Mouse (Mus musculus): ENCODE results near the gene Rpl24. TPM values are rescaled to one million over a fixed set of nuclear protein-coding genes. Genes with fewer than 3 reads are reported as not detected.

The Rpl24 gene
- polyA plus RNA-seq, 1 experiment from 2014 or later = 580 TPM

DNA sequence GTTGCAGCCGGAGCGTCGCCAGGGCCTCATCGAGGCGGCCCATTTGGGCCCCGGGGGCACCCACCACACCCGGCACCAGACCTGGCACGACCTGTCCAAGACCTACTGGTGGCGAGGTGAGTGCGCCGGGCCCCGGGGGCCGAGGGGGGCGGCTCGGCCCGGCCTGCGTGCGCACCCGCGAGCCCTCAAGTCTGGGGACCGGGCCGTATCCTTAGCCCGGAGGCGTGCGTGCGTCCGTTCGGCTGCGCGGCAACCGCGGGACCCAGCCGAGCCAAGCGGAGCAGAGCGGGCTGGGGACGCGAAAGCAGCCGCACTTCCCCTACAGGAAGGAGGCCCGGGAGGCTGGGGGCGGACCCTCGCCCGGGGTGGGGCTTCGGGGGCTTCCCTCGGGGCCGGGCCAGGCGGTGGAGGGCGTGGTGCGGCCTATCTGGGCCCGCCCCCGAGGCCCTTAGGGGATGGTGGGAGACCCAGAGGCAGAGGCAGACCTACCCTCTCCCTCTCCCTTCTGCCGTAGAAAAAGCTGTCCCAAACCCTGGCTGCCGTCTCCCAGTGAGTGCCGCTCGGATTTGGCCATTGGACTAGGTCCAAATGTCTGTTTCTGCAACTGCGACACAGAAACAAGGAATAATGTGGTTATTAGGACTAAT, 8.3 kb downstream of the Rpl24 start:
- H3K27ac ChIP-seq (replicated peaks; ENCODE audit: low read depth, low read length) = peak overlapping the region; percentile 87
- peak overlapping the region; percentile 99 for H3K4me3 ChIP-seq (replicated peaks; ENCODE audit: low read depth, low read length)
- peak; percentile 72 for ATAC-seq (ENCODE audit: low FRiP score, low TSS enrichment)
- H3K4me1 ChIP-seq (ENCODE audit: control insufficient read depth, insufficient read depth, low read length) = peaks cover 20% of the 10 kb centered on the region
- WGBS = under 1% methylated on average over 53 of the region's 55 CpGs
- H3K9ac ChIP-seq (replicated peaks; ENCODE audit: low read length) = peak overlapping the region; percentile 87
- DNase-seq = peak; percentile 87
- H3K4me2 ChIP-seq (ENCODE audit: low read length) = peak overlapping the region; percentile 83
- no peaks in the 10 kb centered on the region for H3K9me3 ChIP-seq (ENCODE audit: control insufficient read depth, low read length)
- no peaks in the 10 kb centered on the region for H3K27me3 ChIP-seq (ENCODE audit: control insufficient read depth, insufficient read depth, low read length)
- H3K36me3 ChIP-seq (ENCODE audit: control insufficient read depth, insufficient read depth, low read length) = peaks cover 36% of the 10 kb centered on the region

DNA sequence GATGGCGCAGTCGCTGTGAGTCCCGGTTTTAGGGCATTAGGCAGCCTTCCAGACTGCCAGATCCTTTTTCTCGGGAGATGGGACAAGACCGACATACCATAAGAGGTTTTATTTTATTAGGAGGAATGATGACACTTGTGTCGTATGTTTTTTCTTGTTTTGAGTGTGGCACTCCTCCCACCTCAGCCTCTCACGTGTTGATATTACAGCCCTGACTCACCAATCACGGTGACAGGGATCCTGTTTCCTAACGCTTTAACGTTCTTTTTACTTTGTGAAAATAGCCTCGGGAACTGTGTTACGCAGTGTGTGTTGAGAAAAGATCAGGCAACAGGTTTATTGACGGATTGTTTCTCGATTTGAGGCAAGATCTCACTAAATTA, 8.8 kb downstream of the Rpl24 start:
- Histone ChIP-seq H3K27ac (replicated peaks; ENCODE audit: low read depth, low read length) (peak overlapping the region; percentile 87), H3K4me1 (ENCODE audit: control insufficient read depth, insufficient read depth, low read length) (peaks cover 20% of the 10 kb centered on the region), H3K4me3 (replicated peaks; ENCODE audit: low read depth, low read length) (peak overlapping the region; percentile 99), H3K27me3 (ENCODE audit: control insufficient read depth, insufficient read depth, low read length) (no peaks in the 10 kb centered on the region), H3K4me2 (ENCODE audit: low read length) (peak overlapping the region; percentile 83), H3K36me3 (ENCODE audit: control insufficient read depth, insufficient read depth, low read length) (peaks cover 31% of the 10 kb centered on the region), H3K9ac (replicated peaks; ENCODE audit: low read length) (peak overlapping the region; percentile 87), H3K9me3 (ENCODE audit: control insufficient read depth, low read length) (no peaks in the 10 kb centered on the region)
- whole genome bisulfite sequencing = 12% methylated on average over 14 of the region's 14 CpGs
- DNase-seq = no peak
- ATAC-seq (ENCODE audit: low FRiP score, low TSS enrichment) = no peak

DNA sequence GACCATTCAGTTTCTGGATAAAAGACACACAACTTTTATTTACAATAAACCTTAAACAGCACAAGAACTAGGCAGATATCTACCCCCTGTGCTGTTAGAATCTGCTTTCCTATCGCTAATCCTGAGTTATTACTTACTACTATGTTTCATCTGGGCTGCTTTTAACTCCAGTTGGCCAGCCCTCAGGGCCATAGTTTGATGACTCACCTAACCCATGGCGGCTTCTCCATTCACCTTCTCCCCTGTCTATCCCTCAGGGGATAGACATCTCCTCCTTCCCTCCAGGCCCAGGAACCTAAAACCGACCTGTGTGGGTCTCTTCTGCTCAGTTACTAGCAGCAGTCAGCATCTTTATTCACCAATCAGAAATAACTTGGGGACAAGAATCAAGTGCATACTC, 19.9 kb downstream of the Rpl24 start:
- no peaks in the 10 kb centered on the region for H3K9me3 ChIP-seq (ENCODE audit: control insufficient read depth, low read length)
- H3K36me3 ChIP-seq (ENCODE audit: control insufficient read depth, insufficient read depth, low read length) = peaks cover 47% of the 10 kb centered on the region
- H3K4me2 ChIP-seq (ENCODE audit: low read length) = no peak overlapping the region
- DNase-seq (no peak), ATAC-seq (ENCODE audit: low FRiP score, low TSS enrichment) (no peak)
- WGBS = 96% methylated on average over 3 of the region's 3 CpGs
- no peak overlapping the region for H3K27ac ChIP-seq (replicated peaks; ENCODE audit: low read depth, low read length)
- H3K27me3 ChIP-seq (ENCODE audit: control insufficient read depth, insufficient read depth, low read length) = no peaks in the 10 kb centered on the region
- no peak overlapping the region for H3K9ac ChIP-seq (replicated peaks; ENCODE audit: low read length)
- H3K4me3 ChIP-seq (replicated peaks; ENCODE audit: low read depth, low read length) = no peak overlapping the region
- H3K4me1 ChIP-seq (ENCODE audit: control insufficient read depth, insufficient read depth, low read length) = no peaks in the 10 kb centered on the region

DNA sequence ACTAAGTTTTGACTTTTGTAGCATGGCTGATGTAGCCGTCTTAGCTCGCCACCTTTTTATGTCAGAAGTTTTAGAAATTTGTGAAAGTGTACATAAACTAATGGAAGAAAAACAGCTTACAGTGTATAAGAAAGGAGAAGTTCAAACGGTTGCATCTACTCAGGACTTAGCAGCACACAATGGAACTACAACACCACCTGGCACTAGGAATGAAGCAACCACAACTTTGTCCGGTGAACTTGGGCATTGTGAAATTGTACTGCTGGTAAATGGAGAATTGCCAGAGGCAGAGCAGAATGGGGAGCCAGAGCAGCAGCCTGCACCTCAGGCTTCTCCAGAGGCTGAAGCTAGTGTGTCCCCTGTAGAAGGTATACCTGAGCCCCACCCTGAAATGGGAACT, 24.2 kb downstream of the Rpl24 start:
- Histone ChIP-seq H3K4me1 (ENCODE audit: control insufficient read depth, insufficient read depth, low read length) (no peaks in the 10 kb centered on the region), H3K4me3 (replicated peaks; ENCODE audit: low read depth, low read length) (no peak overlapping the region), H3K36me3 (ENCODE audit: control insufficient read depth, insufficient read depth, low read length) (peaks cover 41% of the 10 kb centered on the region), H3K27ac (replicated peaks; ENCODE audit: low read depth, low read length) (no peak overlapping the region), H3K4me2 (ENCODE audit: low read length) (no peak overlapping the region), H3K9ac (replicated peaks; ENCODE audit: low read length) (no peak overlapping the region), H3K27me3 (ENCODE audit: control insufficient read depth, insufficient read depth, low read length) (no peaks in the 10 kb centered on the region), H3K9me3 (ENCODE audit: control insufficient read depth, low read length) (no peaks in the 10 kb centered on the region)
- DNase-seq = no peak
- WGBS = 98% methylated on average over 4 of the region's 4 CpGs
- ATAC-seq (ENCODE audit: low FRiP score, low TSS enrichment) = no peak

DNA sequence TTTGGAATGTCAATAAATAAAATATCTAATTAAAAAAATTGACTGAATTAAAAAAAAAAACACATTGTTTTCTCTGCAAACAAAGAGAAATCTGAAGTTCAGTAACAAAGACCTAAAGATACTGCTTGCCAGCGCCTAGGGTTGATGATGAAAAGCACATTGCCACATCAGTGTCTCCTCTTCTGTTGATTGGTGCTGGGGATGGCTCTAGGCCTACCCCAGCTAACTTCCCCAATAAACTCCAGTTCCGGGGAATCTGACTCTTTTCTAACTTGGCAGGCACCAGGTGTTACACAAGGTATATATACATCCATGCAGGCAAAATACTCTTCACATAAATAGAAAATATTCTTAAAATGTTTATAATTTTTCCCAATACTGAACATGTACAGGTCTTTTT, 28.2 kb downstream of the Rpl24 start:
- no peak overlapping the region for H3K27ac ChIP-seq (replicated peaks; ENCODE audit: low read depth, low read length)
- ATAC-seq (ENCODE audit: low FRiP score, low TSS enrichment) = no peak

DNA sequence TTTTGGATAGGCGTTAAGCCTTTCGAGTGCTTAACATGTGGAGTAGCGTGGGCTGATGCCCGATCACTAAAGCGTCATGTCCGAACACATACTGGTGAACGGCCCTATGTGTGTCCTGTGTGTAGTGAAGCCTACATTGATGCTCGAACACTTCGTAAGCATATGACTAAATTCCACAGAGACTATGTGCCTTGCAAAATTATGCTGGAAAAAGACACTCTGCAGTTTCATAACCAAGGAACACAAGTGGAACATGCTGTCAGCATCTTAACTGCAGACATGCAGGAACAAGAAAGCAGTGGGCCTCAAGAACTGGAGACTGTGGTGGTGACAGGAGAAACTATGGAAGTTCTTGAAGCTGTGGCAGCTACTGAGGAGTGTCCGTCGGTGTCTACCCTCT, 40.7 kb downstream of the Rpl24 start:
- Histone ChIP-seq H3K4me3 (replicated peaks; ENCODE audit: low read depth, low read length) (no peak overlapping the region), H3K36me3 (ENCODE audit: control insufficient read depth, insufficient read depth, low read length) (peaks cover 54% of the 10 kb centered on the region), H3K9me3 (ENCODE audit: control insufficient read depth, low read length) (no peaks in the 10 kb centered on the region), H3K4me1 (ENCODE audit: control insufficient read depth, insufficient read depth, low read length) (no peaks in the 10 kb centered on the region), H3K9ac (replicated peaks; ENCODE audit: low read length) (no peak overlapping the region), H3K27me3 (ENCODE audit: control insufficient read depth, insufficient read depth, low read length) (no peaks in the 10 kb centered on the region), H3K27ac (replicated peaks; ENCODE audit: low read depth, low read length) (no peak overlapping the region), H3K4me2 (ENCODE audit: low read length) (no peak overlapping the region)
- no peak for DNase-seq
- no peak for ATAC-seq (ENCODE audit: low FRiP score, low TSS enrichment)
- 97% methylated on average over 11 of the region's 11 CpGs for WGBS

More for the DNA sequence above, 28.2 kb downstream of the Rpl24 start:
- H3K4me1 ChIP-seq (ENCODE audit: control insufficient read depth, insufficient read depth, low read length) = no peaks in the 10 kb centered on the region
- H3K4me2 ChIP-seq (ENCODE audit: low read length) = no peak overlapping the region
- peaks cover 53% of the 10 kb centered on the region for H3K36me3 ChIP-seq (ENCODE audit: control insufficient read depth, insufficient read depth, low read length)
- H3K9ac ChIP-seq (replicated peaks; ENCODE audit: low read length) = no peak overlapping the region
- H3K4me3 ChIP-seq (replicated peaks; ENCODE audit: low read depth, low read length) = no peak overlapping the region
- DNase-seq = no peak
- no peaks in the 10 kb centered on the region for H3K27me3 ChIP-seq (ENCODE audit: control insufficient read depth, insufficient read depth, low read length)
- H3K9me3 ChIP-seq (ENCODE audit: control insufficient read depth, low read length) = no peaks in the 10 kb centered on the region
- WGBS = 97% methylated on average over 2 of the region's 2 CpGs

DNA sequence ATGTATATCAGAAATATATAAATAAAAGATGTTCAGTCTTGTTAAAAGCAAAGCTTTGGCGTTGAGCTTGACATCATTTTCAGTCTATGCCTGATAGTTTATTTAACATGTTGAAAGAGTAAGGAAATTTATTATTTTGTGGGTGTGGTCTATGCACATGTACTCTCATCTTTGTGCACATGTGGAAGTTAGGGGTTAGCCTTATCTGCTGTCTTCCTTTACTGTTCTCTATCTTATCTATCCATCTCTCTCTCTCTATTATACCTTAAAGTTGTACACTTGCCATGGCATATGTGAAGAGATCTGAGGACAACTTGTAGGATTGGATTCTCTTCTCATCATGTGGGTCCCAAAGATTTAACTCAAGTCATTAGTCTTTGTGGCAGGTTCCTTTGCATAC, 42.8 kb downstream of the Rpl24 start:
- 98% methylated on average over 1 of the region's 1 CpGs for WGBS
- no peak overlapping the region for H3K9ac ChIP-seq (replicated peaks; ENCODE audit: low read length)
- H3K9me3 ChIP-seq (ENCODE audit: control insufficient read depth, low read length) = no peaks in the 10 kb centered on the region
- H3K36me3 ChIP-seq (ENCODE audit: control insufficient read depth, insufficient read depth, low read length) = peaks cover 39% of the 10 kb centered on the region
- H3K4me1 ChIP-seq (ENCODE audit: control insufficient read depth, insufficient read depth, low read length) = no peaks in the 10 kb centered on the region
- H3K27ac ChIP-seq (replicated peaks; ENCODE audit: low read depth, low read length) = no peak overlapping the region
- H3K4me2 ChIP-seq (ENCODE audit: low read length) = no peak overlapping the region
- DNase-seq = no peak
- ATAC-seq (ENCODE audit: low FRiP score, low TSS enrichment) = no peak
- no peaks in the 10 kb centered on the region for H3K27me3 ChIP-seq (ENCODE audit: control insufficient read depth, insufficient read depth, low read length)
- no peak overlapping the region for H3K4me3 ChIP-seq (replicated peaks; ENCODE audit: low read depth, low read length)

DNA sequence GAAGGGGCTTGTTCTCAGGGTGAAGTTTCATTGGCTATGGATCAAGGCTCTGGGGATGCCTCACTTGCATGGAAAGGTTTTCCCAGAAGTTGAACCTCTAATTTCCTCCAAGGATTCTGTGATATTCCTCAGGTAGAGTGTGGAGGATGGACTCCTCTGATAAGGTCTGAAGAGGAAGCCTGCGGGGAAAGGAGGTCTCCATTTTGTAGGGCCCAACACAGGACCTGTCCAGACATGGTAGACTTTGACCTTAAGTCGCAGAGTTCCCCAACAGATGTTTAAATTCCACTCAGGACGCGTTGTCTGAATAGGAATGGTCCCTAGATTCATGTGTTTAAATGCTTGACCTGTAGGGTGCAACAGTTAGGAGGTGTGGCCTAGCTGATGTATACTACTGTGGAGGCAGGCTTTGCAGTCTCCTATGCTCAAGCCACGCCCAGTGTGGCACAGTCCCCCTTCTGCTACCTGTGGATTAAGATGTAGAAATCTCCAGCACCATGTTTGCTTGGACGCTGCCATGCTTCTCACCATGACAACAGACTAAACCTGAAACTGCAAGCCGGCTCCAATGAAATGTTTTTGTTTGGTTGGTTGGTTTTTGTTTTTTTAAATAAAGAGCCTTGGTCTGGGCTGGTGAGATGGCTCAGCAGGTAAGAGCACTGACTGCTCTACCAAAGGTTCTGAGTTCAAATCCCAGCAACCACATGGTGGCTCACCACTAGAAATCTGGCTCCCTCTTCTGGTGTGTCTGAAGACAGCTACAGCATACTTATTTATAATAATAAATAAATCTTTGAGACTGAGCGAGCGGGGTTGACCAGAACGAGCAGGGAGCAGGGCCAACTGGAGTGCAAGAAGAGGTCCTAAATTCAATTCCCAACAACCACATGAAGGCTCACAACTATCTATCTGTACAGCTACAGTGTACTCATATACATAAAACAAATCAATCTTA, 47.0 kb downstream of the Rpl24 start:
- ATAC-seq (ENCODE audit: low FRiP score, low TSS enrichment) (no peak), DNase-seq (no peak)
- Histone ChIP-seq H3K27ac (replicated peaks; ENCODE audit: low read depth, low read length) (no peak overlapping the region), H3K4me3 (replicated peaks; ENCODE audit: low read depth, low read length) (no peak overlapping the region), H3K9ac (replicated peaks; ENCODE audit: low read length) (no peak overlapping the region), H3K36me3 (ENCODE audit: control insufficient read depth, insufficient read depth, low read length) (peaks cover 31% of the 10 kb centered on the region), H3K9me3 (ENCODE audit: control insufficient read depth, low read length) (no peaks in the 10 kb centered on the region), H3K4me1 (ENCODE audit: control insufficient read depth, insufficient read depth, low read length) (no peaks in the 10 kb centered on the region), H3K4me2 (ENCODE audit: low read length) (no peak overlapping the region), H3K27me3 (ENCODE audit: control insufficient read depth, insufficient read depth, low read length) (no peaks in the 10 kb centered on the region)
- WGBS = 89% methylated on average over 10 of the region's 10 CpGs
